Mouse (Mus musculus) kidney, postnatal 25 days (tissue): ENCODE measurements around the gene Mfsd1.

Source experiments
- DNase-seq, 2 experiments: peaks; one replicate each; pipeline ENCODE4 v3.0.0; 2021; ENCODE audit warnings: mixed read lengths in 2 of 2

Mfsd1 gene

DNA sequence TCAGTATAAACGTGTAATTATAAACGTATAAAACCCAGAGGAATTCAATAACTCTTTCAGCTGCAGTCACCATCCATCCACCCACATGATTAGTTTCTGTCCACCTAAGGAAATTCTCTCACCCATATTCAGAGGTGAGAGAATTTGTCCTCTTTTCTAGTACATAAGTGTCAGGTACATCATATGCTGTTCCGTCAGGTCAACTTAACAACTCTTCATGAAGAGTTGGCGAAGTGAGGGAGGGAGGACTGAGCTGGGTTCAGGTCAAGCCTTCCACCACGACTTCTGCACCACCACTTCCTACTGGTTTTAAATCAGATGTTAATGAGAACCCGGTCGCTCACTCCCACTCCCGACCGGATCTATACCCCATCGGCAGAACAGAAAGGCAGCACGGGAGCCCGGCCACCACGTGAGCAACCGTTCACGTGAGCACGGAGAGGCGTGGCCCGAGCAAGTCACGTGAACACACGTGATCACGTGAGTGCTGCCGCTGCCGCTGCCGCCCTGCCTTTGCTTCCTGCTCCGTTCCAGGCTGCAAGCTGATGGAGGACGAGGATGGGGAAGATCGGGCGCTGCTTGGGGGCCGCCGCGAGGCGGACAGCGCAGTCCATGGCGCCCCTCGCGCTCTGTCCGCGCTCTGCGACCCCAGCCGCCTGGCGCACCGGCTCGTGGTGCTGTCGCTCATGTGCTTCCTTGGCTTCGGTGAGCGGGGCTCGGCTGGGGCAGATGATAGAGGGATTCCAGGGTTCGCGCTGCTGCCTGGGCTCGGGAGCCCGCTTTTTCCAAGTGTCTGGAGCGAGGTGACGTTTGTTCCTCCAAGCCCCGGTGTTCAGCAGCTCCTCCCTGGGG lies at the start of gene Mfsd1:
Gene Mfsd1 (plus strand): TSS at position 469 of the 852 bp plus-strand sequence.
- peak; percentile 86 to 93 for DNase-seq

- no peak for DNase-seq
These were observed 38.9 kb upstream of the Mfsd1 start for GRCm38 (mm10) chr3:67543630-67544029.

GRCm38 (mm10) chr3:67551193-67551592 lies 31.3 kb upstream of the Mfsd1 start:
- peak in 1 of 2 experiments; percentile 51 for DNase-seq

DNA sequence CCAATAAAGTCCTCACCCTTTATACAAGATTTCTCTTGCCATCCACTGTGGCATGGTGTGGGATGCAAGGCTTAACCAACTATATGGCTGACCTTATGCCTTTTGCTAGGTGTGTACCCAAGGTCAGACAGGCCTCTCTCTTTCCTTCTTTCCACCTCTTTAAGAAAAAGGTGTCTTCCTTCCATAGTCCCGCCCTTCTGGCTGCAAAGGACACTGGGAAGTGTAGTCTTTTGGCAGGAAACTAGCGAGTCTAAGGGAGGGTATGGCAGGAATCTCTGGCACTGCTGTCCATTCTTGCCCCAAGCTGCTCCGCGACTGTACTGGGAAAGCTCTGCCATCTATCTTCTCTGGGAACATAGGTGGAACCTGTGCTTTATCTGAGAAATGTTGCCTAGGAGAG lies 29.3 kb upstream of the Mfsd1 start:
- peak; percentile 26 to 58 for DNase-seq

DNA sequence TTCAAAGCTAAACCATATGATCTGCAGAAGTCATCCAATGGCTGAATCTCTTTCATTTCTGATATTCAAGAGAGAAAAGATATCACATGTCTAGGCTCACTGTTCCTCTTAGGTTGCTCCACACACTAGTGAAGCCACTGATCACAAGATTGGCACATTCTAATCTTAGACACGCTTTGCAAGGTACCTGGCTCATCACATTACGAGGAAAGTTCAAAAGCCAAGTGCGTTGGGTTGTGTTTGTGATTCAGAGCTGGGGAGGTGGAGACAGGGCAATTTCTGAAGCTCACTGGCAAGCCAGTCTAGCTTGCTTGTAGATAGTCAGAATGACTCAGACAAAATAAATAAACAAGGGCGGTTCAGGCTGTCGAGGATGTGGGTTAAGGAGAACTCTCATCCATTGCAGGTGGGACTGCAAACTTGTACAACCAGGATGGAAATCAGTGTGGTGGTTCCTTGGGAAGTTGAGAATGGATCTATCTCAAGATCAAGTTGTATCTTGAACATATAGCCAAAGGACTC lies 28.6 kb upstream of the Mfsd1 start:
- DNase-seq = no peak

GRCm38 (mm10) chr3:67555211-67555610 lies 27.3 kb upstream of the Mfsd1 start:
- DNase-seq = no peak

DNA sequence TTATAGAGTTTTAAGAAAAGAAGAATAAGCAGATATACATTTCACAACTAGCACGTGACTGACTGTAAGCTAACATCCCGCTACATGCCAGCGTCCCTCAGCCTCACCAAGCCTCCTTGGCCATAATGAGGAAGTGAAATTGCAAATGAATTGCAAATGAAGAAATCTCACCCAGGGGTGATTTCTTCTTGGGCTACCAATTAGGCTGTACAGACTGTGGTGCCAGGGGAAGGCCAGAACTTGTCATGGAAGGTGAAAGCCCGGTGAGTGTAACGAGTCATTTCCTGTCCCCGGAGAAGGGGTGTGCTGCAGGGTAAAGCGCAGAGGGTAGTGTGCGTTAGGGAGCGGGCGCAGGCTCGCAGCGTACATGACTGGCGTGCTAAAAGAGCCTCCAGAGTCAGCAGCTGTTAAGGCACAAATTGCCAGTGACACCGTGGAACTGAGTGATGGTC lies 25.3 kb upstream of the Mfsd1 start:
- DNase-seq = no peak

DNA sequence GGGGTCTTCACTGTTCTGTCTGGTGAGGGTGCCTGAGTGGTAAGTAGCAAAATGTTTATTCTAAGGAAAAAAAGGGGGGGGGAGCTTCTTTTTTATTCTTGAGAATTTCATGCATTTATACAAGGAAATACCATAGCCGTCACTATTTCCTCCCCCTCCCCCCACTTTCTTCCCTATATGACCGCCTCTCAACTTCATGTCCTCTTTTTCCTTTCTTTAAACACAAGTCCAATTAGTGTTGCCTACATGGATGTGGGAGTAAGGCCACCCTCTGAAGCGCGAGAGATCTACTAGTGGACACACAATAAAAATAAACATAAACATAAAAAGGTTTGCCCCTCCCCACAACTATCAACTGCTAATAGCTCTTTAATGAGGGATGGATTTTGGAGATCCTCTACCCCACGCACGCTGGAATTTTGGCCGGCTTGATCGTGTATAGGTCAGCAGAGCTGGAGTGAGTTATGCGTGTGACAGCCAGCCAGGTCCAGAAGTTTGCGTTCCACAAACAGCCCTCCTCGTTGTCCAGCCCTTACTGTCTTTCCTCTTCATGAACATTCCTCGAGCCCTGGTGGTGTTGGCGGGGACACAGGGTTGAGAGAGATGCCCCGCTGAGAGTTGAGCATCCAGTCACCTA lies 24.7 kb upstream of the Mfsd1 start:
- no peak for DNase-seq

DNA sequence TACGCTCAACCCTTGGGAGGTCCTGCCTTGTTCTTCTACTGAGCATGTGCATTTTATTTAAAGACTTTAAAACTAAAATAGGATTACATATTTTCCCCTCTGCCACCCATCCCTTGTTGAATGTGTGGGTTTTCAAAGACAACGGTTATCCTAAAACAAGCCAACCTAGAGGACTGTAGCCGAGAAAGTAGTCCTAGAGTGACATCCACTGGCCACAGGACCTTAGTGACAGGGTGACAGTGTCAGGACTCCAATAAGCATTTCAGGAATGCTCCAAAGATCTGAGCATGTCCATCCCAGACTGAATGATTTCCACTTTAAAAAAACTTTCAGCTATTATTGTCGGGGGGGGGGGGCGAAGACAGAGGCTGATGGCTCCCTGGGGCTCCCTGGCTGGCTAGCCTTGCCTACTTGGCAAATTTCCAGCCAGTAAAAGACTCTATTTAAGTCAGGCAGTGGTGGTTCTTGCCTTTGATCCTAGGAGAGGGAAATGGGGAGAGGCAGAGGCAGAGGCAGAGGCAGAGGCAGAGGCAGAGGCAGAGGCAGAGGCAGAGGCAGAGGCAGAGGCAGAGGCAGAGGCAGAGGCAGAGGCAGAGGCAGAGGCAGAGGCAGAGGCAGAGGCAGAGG lies 17.7 kb upstream of the Mfsd1 start:
- no peak for DNase-seq

- no peak for DNase-seq
These were observed 16.9 kb upstream of the Mfsd1 start for GRCm38 (mm10) chr3:67565540-67566227.

GRCm38 (mm10) chr3:67568015-67568618 lies 14.4 kb upstream of the Mfsd1 start:
- DNase-seq = peak; percentile 75 to 78

GRCm38 (mm10) chr3:67572918-67573317 lies 9.6 kb upstream of the Mfsd1 start:
- DNase-seq = peak in 1 of 2 experiments; percentile 33

GRCm38 (mm10) chr3:67573523-67573922 lies 9.0 kb upstream of the Mfsd1 start:
- DNase-seq = no peak

DNA sequence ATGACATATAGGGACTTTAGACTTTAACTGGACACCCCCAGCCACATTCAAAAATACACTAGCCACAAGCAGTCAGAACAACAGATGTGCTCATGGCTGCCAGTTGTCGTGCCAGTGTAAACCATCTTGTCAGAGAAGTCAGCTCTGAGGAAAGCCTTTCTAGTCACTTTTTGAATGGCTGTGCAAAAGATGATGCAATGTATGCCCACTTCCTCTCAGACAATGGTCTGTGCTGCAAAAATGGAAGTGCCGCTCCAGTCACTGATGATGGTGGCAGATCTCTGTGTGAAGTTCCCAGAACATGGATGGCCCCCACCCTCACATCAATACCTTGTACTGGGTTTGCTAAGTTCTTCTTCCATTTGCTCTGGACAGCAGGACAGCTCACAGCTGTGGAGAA lies 6.3 kb upstream of the Mfsd1 start:
- DNase-seq = no peak

DNA sequence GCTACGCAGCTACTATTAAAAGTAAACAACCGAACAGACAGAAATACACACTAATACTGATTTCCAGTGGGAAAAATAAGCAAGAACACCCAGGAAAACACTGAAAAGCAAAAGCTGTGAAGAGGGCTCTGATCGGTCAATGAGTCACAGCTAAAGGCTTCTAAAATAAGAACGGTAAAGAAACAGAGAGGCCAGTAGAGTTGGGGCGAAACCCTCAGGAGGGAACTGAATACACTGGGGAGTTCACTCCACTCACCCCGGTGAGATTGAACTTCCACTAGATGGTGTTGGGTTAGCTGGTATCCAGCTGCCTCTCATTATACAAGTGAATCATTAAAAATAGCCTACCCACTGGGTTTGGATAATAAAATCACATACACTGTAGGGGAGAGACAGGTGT lies 5.8 kb upstream of the Mfsd1 start:
- no peak for DNase-seq

GRCm38 (mm10) chr3:67583125-67583845 lies 744 bp downstream of the Mfsd1 start:
- DNase-seq = no peak

DNA sequence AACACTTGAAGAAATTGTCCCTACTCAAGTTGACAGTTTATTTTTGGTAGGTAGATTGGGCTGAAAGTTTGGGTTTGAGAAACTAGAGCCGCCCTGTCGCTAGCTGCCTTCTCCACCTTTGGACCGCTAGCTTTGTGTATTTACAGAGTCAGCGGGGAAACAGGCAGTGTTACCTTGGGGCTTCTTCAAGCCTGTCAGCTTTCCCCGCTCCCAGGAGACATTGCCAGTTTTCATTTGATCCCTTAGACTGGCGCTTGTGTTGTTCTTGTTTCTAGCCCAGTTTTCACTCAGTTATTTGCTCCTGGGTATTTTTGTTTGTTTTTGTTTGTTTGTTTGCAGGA lies 1.3 kb downstream of the Mfsd1 start:
- peak; percentile 37 to 52 for DNase-seq

- no peak for DNase-seq
These were observed 4.0 kb downstream of the Mfsd1 start for GRCm38 (mm10) chr3:67586511-67586910.

GRCm38 (mm10) chr3:67587430-67587829 lies 4.9 kb downstream of the Mfsd1 start:
- no peak for DNase-seq

DNA sequence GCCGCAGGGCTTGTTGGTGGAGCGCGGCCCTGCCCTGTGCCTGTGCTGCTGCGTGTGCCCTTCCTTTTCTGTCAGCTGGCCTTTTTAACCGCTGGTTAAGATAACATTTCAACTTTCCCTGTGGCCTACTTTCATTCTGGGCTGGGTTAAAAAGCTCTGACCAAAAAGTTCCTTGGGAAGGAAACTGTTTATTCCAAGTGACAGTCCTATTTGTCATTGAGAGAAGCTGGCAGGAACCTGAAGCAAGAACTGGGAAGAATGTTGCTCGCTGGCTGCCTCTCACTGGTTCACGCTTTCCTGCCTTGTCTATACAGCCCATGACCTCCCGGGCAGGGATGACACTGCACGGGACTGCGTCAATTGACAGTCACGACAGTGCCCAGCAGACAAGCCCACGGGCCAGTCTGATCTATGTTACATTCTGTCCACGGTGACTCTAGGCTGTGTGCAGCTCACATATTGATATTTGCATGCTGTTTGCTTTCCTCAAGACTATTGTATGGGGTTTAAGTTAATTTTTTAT lies 19.1 kb downstream of the Mfsd1 start:
- no peak for DNase-seq

- DNase-seq = no peak
These were observed 35.7 kb downstream of the Mfsd1 start for GRCm38 (mm10) chr3:67618222-67618621.

DNA sequence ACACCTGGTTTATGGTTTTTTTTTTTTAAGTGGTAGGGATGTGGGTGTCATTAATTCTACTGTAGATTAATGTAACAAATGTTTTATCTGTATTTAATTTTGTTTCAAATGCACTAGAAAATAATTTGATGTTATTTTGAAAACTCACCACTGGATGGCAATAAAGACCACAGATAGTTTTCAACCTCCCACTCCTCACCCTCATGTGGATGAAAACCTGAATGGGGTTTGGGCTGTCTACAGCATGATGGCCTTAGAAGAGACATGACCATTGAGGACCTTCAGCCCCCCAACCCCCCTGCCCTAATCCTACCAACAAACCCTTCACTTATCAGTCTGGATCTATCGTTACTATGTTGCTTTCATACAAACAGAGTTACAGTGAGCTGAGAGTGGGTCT lies 42.1 kb downstream of the Mfsd1 start:
- DNase-seq = no peak
